Mouse (Mus musculus): ENCODE data around the gene Gm10306. TPM values are rescaled to one million over a fixed set of nuclear protein-coding genes. Genes with fewer than 3 reads are reported as not detected.

Gm10306 gene
- total RNA-seq (2021): not detected in 2 replicates
- long read RNA-seq, experiment 1: 0 reads
- long read RNA-seq, experiment 2: 0 reads

GRCm38 (mm10) chr4:94556265-94557054, at the start of gene Gm10306, which contains the start of gene Caap1:
Gm10306 (plus strand) TSS chr4:94556546.
Caap1 (minus strand) TSS chr4:94556796.
- peak; percentile 97 for DNase-seq

- no peak for DNase-seq
Measured at GRCm38 (mm10) chr4:94515366-94515765, 41.0 kb upstream of the Gm10306 start.

- peak; percentile 74 for DNase-seq
Measured at GRCm38 (mm10) chr4:94517631-94518030, 38.7 kb upstream of the Gm10306 start.

GRCm38 (mm10) chr4:94523321-94523720, 33.0 kb upstream of the Gm10306 start:
- no peak for DNase-seq

GRCm38 (mm10) chr4:94529448-94529847, 26.9 kb upstream of the Gm10306 start:
- no peak for DNase-seq

- no peak for DNase-seq
Measured at GRCm38 (mm10) chr4:94533205-94533604, 23.1 kb upstream of the Gm10306 start.

- no peak for DNase-seq
Measured at GRCm38 (mm10) chr4:94543041-94543440, 13.3 kb upstream of the Gm10306 start.

- DNase-seq: no peak
Measured at GRCm38 (mm10) chr4:94544321-94544720, 12.0 kb upstream of the Gm10306 start.

- DNase-seq: no peak
Measured at GRCm38 (mm10) chr4:94554955-94555494, 1.3 kb upstream of the Gm10306 start.

GRCm38 (mm10) chr4:94557145-94557544, 799 bp downstream of the Gm10306 start:
- DNase-seq: no peak

- DNase-seq: no peak
Measured at GRCm38 (mm10) chr4:94559266-94559665, 2.9 kb downstream of the Gm10306 start.

- no peak for DNase-seq
Measured at GRCm38 (mm10) chr4:94560316-94560715, 4.0 kb downstream of the Gm10306 start.

- no peak for DNase-seq
Measured at GRCm38 (mm10) chr4:94561954-94562648, 5.8 kb downstream of the Gm10306 start.

GRCm38 (mm10) chr4:94564297-94564696, 8.0 kb downstream of the Gm10306 start:
- no peak for DNase-seq

- no peak for DNase-seq
Measured at GRCm38 (mm10) chr4:94572677-94573076, 16.3 kb downstream of the Gm10306 start.

GRCm38 (mm10) chr4:94591765-94592381, 35.5 kb downstream of the Gm10306 start:
- DNase-seq: no peak

GRCm38 (mm10) chr4:94592709-94593108, 36.4 kb downstream of the Gm10306 start:
- DNase-seq: no peak

- peak; percentile 8 for DNase-seq
Measured at GRCm38 (mm10) chr4:94601395-94601794, 45.0 kb downstream of the Gm10306 start.

GRCm38 (mm10) chr4:94602496-94603030, 46.2 kb downstream of the Gm10306 start:
- DNase-seq: peak; percentile 70

GRCm38 (mm10) chr4:94603031-94603629, 46.8 kb downstream of the Gm10306 start, which contains the start of gene Plaa:
Plaa (minus strand) TSS chr4:94603244.
- DNase-seq: peak; percentile 94

GRCm38 (mm10) chr4:94604452-94605019, 48.2 kb downstream of the Gm10306 start:
- DNase-seq: no peak
